Mouse (Mus musculus) macrophage (primary cell): ENCODE data around the gene Epb42. TPM values are rescaled to one million over a fixed set of nuclear protein-coding genes. Genes with fewer than 3 reads are reported as not detected.

Experiments used
- polyA plus RNA-seq: library from polyadenylated mRNA; stranded (reverse); fragments of 250-400 nt; gene quantifications from 3 replicates; pipeline ENCODE4 v1.2.4, GENCODE M21; 2018; ENCODE audit warnings: inconsistent platforms

Gene Epb42
- polyA plus RNA-seq, 1 experiment from 2014 or later: not detected

Other genes with a start within 250 kb of the Epb42 start
- gene Cdan1, start 186.9 kb downstream of the Epb42 start, polyA plus RNA-seq: 3.0 to 6.3 TPM (median 6.0 TPM) in 3 replicates
- 2.8 to 3.3 TPM (median 3.0 TPM) in 3 replicates for gene Ttbk2, start 186.5 kb downstream of the Epb42 start, polyA plus RNA-seq
- 5.4 to 7.0 TPM (median 7.0 TPM) in 3 replicates for gene Ubr1, start 66.4 kb downstream of the Epb42 start, polyA plus RNA-seq
- gene Tmem62, start 60.1 kb downstream of the Epb42 start, polyA plus RNA-seq: 9.6 to 11.4 TPM (median 10.7 TPM) in 3 replicates
- 34.5 to 42.7 TPM (median 39.1 TPM) in 3 replicates for gene Ccndbp1, start 28.7 kb downstream of the Epb42 start, polyA plus RNA-seq
- not detected in 3 replicates for gene Tgm5, start 48.8 kb upstream of the Epb42 start, polyA plus RNA-seq
- gene Tgm7, start 72.7 kb upstream of the Epb42 start, polyA plus RNA-seq: not detected in 3 replicates
- 7.0 to 7.9 TPM (median 7.1 TPM) in 3 replicates for gene Adal, start 103.4 kb upstream of the Epb42 start, polyA plus RNA-seq
- gene Lcmt2, start 103.6 kb upstream of the Epb42 start, polyA plus RNA-seq: 4.3 to 10.6 TPM (median 10.2 TPM) in 3 replicates
- gene Tubgcp4, start 133.6 kb upstream of the Epb42 start, polyA plus RNA-seq: 26.7 to 37.4 TPM (median 35.5 TPM) in 3 replicates
- gene Zscan29, start 134.1 kb upstream of the Epb42 start, polyA plus RNA-seq: 16.2 to 24.6 TPM (median 22.3 TPM) in 3 replicates
- gene Trp53bp1, start 234.3 kb upstream of the Epb42 start, polyA plus RNA-seq: 8.6 to 12.8 TPM (median 10.5 TPM) in 3 replicates